Mouse (Mus musculus): ENCODE data around the gene Sptb.

Sptb gene

GRCm38 (mm10) chr12:76546383-76547276, 163.7 kb downstream of the Sptb start:
- no peak for DNase-seq (ENCODE audit: extremely low spot score, low spot score)

- no peak for DNase-seq (ENCODE audit: extremely low spot score, low spot score)
Measured at GRCm38 (mm10) chr12:76545786-76546370, 164.5 kb downstream of the Sptb start.

GRCm38 (mm10) chr12:76541879-76542278, 168.5 kb downstream of the Sptb start:
- no peak for DNase-seq (ENCODE audit: extremely low spot score, low spot score)

DNA sequence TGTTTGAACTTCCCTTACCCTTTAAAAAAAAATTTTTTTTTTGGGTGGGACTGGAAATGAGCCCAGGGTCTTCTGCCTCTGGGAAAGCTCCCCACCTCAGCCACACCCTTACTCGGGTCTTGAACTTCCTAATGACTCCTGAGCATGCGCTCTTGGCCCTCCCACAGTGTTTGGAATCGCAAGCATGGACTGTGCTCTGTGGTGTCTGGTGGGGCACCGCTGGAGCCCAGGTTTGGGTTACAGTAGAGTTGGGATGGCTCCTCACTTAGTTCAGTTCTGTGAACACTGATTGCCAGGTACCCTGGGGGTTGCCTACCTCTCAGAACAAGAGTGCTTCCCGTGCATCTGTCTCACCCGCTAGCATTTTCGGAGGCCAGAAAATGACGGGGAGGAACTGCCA, 168.9 kb downstream of the Sptb start:
- DNase-seq (ENCODE audit: extremely low spot score, low spot score): no peak

GRCm38 (mm10) chr12:76540701-76541221, 169.6 kb downstream of the Sptb start:
- DNase-seq (ENCODE audit: extremely low spot score, low spot score): no peak

DNA sequence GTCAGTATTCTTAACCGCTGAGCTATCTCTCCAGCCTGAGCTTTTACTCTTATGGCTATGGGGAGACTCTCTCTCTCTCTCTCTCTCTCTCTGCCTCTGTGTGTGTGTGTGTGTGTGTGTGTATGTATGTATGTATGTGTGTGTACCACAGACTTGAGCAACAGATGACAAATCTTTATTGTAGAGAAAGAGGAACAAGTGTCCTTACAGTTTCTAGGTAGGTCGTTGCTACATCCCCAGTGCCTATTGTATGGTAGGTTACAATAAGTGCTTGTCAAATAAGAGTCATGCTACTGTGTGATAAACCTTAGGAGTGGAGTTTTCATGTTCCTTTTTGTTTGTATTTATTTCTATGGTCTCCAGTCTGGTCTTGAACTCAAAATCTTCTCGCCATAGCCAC, 170.2 kb downstream of the Sptb start:
- DNase-seq (ENCODE audit: extremely low spot score, low spot score): no peak

- DNase-seq (ENCODE audit: extremely low spot score, low spot score): no peak
Measured at GRCm38 (mm10) chr12:76537434-76537833, 172.9 kb downstream of the Sptb start.

GRCm38 (mm10) chr12:76536591-76537153, 173.7 kb downstream of the Sptb start:
- no peak for DNase-seq (ENCODE audit: extremely low spot score, low spot score)

DNA sequence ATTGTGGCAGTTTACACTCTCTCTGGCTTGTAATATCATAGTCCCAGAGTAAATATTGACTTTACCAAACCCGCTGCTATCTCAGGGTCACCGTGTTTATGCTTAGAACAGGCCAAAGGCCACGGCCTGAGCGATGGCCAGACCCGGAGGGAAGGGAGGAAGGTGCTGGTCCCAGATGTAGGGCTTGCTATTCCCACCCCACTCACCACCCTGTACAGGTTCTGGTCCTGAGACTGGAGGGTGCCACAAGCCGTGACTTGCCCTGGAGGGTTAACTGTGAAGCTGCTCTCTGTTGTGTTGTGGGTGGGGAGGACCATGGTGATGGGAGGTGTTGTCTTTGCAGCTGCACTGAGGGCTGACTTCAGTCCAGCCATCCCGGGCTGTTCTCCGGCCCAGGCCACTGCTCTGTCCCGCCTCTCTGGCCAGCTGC, 174.9 kb downstream of the Sptb start:
- DNase-seq (ENCODE audit: extremely low spot score, low spot score): no peak

DNA sequence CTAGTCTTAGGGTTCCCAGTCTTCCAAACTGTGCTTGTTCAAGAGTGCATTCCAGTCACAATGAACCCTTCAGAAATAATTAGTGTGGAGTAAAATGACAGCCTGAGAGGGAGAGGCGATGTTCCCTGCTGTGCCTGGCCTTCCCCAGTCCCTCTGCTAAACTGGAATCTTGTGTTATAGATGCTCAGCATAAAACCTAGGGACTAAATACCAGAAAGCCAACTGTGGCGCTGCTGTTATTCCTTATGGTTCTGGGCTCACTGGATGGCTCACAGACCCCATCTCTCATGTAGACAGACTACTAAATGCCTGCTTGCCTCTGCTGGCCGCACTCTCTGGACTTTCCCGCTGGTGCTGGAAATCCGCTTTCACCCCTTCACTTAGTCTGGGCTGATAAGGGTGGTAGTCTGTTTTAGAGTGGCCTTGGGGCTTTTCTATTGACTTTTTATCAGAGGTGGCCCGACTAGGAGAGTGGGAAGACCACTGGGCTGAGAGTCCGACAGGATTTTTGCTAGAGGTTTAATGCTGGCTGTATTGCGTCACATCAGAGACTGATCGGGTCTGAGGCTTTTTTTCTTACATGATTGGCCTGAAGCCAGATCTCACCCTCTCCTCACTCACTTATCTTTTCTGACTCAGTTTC, 175.6 kb downstream of the Sptb start:
- peak; percentile 43 for DNase-seq (ENCODE audit: extremely low spot score, low spot score)

DNA sequence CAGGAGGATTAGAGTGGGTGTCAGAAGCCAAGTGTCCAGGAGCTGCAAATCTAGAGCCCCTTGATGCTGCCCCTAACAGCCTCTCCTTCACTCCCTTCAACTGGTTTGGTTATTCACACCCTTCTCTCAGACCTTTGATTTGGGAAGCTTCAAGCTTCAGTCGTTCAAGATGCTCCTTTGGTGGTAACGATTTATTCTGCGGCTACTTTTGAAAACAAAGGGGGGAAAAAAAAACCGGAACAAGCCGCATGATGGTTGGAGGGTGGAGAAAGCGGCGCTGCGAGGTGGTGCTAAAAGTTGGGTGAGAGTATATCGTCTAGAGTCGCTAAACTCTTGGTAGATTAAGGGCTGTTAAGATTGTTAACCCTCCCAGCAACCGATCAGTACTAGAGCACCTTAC, 176.1 kb downstream of the Sptb start:
- no peak for DNase-seq (ENCODE audit: extremely low spot score, low spot score)

GRCm38 (mm10) chr12:76533377-76534222, 176.7 kb downstream of the Sptb start:
- DNase-seq (ENCODE audit: extremely low spot score, low spot score): peak; percentile 84

GRCm38 (mm10) chr12:76532926-76533376, 177.4 kb downstream of the Sptb start:
- DNase-seq (ENCODE audit: extremely low spot score, low spot score): no peak

DNA sequence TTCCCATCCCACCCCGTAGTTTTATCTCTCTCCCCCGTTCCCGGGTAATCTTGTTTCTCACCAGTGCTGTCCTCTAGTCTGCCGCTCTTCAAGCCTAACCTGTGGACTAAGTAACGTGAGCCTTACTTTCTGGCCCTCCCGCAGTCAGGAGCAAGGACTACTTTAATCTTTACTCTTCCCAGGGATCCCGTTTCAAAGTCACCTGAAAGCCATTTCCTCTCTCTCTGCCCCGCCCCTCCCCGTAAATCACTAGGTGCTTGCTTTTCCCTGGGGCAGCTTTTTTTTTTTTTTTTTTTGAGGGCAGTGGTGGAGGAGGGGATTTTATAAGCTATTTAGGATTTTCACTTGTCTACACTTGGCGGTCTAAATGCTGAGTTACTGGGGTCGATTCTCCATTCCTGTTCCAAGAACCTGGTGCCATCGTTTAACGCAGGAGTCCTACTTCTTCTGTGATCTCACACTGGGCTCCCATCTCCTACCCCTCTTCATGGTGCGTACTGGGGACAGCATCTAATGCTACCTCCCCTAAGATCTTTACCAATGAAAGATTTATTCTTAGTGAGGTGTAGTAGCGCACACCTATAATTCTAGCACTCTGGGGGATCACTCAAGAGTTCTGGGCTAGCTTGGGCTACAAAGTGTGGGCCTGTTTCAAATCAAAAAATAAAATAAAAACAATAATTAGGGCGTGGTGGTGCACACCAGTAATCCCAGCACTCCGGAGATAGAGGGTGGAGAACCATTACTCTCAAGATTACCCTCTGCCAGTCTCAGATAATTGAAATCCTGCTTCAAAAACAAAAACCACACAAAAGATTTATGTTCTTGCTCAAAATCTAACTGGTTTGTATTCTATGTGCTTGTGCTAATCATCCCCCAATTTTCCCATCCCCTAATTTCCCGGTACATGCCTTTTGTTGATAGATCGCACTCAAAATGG, 178.1 kb downstream of the Sptb start:
- no peak for DNase-seq (ENCODE audit: extremely low spot score, low spot score)

GRCm38 (mm10) chr12:76530580-76531139, 179.7 kb downstream of the Sptb start, which contains the start of gene Plekhg3:
TSS of gene Plekhg3 (plus strand) at chr12:76530891.
- DNase-seq (ENCODE audit: extremely low spot score, low spot score): no peak
